Mouse (Mus musculus) induced T-regulatory cell, adult 2 months (primary cell): ENCODE measurements around the gene Cpne2.

Experiments
- DNase-seq: peaks from one replicate; pipeline ENCODE4 v3.0.0-alpha.2; 2012; ENCODE audit warnings: low read depth

Cpne2 gene

DNA sequence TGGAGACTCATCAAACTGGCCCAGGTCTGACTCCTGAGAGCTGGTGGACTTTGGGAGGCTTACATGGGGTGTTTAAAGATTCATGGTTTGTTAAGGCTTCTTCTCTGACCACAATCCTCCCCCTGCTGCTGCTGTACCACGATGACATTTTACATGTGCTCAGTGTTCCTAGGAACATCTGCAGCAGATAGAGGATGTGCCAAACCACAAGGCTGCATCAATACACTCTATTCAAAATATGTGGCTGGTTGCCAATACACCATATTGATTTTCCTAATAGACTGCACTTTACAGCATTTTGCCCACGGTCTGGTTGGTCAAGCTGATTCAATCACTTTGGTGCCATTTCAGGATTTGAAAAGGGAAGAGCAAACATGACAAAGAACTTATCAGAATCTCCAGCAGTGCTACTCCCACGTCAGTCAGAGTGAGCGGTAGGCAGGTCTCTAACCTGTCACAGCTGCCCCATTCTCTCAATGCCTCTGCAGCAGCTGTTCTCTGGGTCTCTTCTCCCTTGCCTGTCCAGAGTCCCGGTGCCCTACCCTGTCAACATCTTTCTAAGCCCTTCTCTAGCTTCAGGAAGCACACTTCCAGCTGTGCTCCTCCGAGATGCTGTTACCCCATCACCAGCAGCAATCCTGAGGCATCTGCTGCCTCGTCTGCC, 49.2 kb downstream of the Cpne2 start:
- DNase-seq, result no peak

DNA sequence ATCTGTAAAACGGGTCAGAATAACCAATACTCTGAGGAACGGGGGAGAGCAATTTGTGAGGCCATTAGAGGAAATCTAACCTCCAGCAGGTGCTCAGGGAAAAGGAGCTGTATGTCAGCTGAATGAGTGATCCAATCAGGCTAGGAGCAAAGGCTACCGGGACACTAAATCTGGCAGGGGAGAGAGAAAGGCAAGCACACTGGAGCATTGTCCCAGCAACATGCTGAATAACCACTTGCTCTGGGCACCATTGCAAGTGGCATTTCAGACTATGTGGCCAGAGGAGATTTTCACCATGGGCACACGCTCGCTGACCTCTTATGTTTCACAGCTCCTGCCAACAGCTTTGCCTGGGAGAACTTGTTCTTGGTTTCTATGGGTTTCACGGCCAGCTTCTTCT, 49.8 kb downstream of the Cpne2 start:
- DNase-seq, result no peak

DNA sequence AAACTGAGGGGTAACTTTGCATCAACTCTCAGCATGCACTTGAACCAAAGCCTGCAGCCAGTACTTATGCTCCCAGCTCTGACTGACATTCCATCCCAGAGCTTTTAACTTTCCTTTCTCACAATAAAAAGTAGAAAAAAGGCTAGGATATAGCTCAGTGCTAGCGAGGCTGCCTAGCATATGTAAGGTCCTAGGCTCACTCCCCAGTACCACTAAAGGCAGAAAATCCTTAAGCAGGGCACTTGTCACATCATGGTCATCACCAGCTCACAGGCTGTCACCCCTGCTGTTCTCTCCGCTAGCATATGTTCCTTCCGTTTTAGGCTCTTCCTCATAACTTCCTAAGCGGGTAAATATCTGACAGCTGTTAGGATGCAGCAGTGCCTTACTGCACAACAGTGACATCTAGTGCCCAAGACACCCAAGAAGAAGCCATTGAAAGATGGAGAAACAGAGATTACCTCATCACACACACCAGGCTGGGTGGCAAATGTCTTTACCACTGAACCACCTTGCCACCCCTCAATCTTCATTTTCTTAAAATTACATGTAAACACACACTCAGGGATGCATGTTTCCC, 51.5 kb downstream of the Cpne2 start:
- DNase-seq, result peak; percentile 50

DNA sequence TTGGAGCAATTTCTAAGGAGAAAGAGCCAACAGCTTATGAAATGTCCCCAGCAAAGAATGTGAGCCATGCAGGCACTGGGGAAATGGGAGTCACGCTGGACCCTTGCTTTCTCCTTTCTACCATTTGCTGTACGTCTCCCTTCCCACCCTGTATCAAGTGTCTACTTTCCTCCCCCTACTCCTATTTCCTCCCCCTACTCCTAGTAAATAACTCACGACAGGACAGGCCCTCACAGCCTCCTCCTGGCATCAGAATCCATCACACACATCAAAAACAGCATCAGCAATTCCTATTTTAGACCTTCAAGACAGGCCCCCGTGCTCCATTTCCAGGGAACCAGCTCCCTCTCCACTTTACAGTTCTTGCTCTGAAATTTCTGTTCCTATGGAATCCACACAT, 58.9 kb downstream of the Cpne2 start:
- DNase-seq, result no peak

DNA sequence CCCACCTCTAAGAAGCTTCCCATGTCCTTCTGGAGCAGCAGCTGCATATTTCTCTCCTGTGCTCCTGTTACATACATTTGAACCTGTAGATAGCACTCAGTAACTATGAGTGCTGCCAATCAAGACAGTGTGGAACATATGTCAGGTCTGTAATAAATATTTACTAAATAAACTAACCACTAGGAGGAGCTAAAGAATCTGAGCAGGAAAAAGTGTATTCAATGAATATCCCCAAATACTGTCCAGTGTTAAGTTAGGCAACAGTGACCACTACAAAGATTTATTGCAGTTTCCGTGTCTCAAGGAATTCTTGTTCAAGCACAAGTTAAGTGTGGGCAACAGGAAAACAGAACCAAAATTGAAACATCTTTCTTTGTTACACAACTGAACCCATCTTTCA, 61.4 kb downstream of the Cpne2 start:
- DNase-seq, result peak; percentile 53

DNA sequence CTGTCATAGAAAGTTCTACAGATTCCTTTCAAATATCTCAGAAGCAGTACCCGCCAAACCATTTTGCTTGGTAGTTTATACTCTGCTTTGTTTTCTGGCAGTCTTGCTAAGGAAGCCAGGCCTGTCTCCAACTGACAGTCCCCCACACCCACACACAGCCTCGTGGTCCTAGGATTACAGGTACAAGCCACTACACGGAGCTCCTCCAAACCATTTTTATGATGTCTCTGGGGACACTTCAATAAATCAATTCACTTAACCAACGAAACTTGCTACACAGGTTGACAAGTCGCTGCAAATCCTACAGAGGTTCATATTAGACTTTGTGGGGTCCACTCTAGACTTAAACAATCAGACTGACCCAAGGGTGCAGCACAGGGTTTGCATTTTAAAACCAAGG, 67.7 kb downstream of the Cpne2 start:
- peak; percentile 37 for DNase-seq

DNA sequence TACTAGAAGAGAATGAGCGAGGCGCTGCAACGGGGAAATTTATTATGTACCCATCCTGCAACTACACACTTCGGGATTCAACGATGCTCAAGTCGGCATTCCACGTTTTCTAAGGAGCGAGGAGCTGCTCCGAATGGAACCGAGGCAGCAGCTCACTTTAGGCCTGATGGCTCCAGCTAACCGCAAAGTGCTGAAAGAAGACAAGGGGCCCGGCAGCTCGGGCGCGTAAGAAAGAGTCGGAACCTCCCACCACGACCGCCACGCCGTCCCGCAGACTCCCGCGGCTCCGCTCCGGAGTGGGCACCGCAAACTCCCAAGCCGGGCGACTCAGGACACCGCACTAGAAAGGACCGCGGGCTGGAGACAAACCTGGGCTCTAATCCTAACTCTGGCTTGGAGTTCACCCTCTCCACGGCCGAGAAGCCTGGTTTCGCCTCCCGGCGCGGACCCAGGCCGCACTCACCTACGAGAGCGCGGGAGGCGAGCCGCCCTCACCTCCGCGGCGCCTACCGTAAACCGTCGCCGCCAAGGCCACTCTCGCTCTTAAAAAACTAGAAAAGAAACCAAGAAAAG, 68.3 kb downstream of the Cpne2 start:
- DNase-seq, result no peak

DNA sequence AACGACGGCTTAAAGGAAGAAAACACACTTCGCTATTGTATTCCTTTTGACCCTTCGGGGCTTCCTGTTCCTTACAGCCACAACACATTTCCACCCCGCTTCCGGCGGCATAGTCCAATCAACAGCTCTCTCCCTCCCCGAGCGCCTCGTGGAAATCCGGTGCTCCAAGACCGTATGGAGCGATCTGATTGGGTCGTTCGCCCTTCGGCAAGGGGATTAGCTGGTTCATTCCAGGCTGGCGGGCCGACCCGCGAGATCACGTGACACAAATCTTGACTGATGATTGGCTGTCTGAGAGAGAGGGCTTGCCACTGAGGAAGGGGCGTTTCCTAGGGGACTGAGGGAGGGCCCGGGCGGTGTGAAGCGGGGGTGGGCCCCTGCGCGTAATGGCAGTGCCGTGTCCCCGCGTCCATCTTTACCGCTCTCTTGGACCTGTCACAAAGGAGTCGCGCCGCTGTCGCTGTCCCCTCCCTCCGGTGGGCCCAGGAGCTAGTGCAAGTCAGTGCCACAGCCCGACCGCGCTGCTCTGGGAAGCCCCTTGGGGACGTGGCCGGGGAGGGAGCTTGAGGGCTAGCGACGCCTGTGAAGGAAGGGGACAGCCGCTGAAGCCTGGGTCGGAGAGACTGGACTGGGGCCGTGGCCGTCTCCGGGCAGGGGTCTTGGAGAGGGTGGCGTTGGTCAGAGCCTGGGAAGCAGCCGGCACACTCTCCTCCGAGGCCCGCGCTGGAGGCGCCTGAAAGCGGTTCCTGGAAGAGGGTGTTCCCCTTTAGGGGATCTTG, 69.0 kb downstream of the Cpne2 start, which contains the start of the genes Rspry1 and Fam192a:
Gene Rspry1 (plus strand): TSS at position 331 of the 779 bp plus-strand sequence.
Gene Fam192a (minus strand): TSS at position 391 of the 779 bp plus-strand sequence.
- DNase-seq, result peak; percentile 100

DNA sequence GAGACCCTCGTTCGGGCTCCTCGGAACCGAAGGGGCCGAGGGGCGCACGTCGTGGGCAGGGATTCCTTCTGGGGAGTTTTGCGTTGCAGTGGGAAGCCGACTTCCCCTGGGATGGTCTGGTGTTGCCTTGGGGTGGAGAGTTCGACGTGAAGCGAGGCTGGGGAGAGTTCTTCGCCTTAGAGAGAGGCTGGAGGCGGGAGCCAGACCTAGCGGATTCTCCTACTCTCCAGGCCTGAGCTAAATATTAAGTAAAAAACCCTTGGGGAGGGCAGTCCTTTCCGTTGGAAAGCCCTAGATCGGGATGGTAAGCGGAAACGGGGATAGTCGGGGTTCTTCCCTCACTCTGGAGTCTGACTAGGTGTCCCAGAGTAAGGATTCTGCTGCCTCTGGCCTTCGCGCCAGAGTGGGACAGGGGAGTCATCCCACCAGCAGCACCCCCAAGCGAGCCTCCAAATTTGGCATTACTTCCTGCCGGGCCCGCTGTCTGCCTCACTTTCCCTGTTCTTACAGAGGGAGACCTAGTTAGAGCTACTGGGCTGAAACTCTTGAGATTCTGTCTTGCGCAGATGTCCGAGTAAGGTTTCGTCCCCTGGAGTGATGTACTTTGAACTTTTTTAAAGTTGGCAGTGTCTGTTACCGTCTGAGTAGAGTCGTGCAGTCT, 69.8 kb downstream of the Cpne2 start:
- DNase-seq, result peak; percentile 65

DNA sequence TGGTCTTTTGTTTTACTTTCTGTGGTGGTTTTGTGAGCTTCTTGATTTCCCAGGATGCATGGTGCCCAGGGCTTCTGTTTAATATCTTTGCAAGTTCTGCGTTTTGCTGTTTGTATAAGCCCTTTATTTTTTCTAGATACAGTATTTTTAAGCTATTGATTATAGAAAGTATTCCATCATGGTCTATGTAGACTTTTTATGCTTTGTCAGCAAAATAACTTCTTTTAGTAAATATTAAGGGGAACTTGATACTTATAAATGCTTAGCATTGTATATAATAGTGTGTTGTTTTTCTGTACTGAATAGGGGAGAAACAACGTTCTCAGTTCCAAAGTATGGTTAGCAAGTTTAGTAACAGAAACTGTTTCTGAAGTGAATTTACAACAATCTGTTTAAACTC, 71.2 kb downstream of the Cpne2 start:
- no peak for DNase-seq

DNA sequence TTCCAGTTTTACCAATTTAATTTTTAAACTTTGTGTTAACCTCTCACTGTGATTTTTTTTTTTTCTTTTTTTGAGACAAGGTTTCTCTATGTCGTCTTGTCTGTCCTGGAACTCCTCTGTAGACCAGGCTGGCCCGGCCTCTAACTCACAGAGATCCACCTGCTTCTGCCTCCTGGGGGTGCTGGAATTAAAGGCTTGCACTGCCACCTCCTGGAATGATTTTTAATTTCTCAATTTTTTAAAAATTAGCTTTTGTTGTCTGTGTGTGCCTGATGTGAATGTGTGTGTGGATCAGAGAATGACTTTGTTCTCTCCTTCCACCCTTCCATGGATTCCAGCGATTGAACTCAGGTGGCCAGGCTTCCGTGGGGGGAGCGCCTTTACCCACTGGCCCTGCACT, 74.3 kb downstream of the Cpne2 start:
- peak; percentile 49 for DNase-seq
